Mouse (Mus musculus): Measurements from ENCODE around the gene Hmga1b.

GRCm38 (mm10) chr11:120808010-120808409, 45.4 kb downstream of the Hmga1b start:
- TF ChIP-seq CTCF (IDR thresholded peaks at IDR 0.05; ENCODE audit: borderline replicate concordance, extremely low read depth, insufficient read depth, insufficient read length) (no peak), POLR2A (IDR thresholded peaks at IDR 0.05; ENCODE audit: borderline replicate concordance, extremely low read depth, insufficient read depth, insufficient read length, poor library complexity, severe bottlenecking) (no peak)
